ENCODE assay signal across 12 mouse cellular contexts in genomic region chr15:77828242-77828641, GRCm38 (mm10). TPM values are rescaled to one million over a fixed set of nuclear protein-coding genes. Genes with fewer than 3 reads are reported as not detected.
DNase-seq lines count a peak whose midpoint lies in the region; ATAC-seq and TF ChIP-seq lines count a peak whose summit lies in the region.
"Had no signal": no experiment of that assay in that cellular context is flagged by ENCODE, and none has a peak within 500 bp of the region (broad histone marks: within the 10 kb centered on the region; RNA-seq: fewer than 3 reads in every experiment).

No protein-coding gene starts in this region.

- peaks cover 5% of the 10 kb centered on the region; the same call in 1 of the 2 replicates for H3K36me3 ChIP-seq in heart, embryonic 11.5 days (ENCODE audit: control insufficient read depth, insufficient read depth, low read length)
- H3K36me3 ChIP-seq in limb, embryonic 15.5 days: 0 out of 2 replicates have a peak, but pooled peaks cover 14% of the 10 kb centered on the region
- H3K36me3 ChIP-seq: hindbrain, embryonic 15.5 days had no signal

- TF ChIP-seq CTCF in layer of hippocampus, adult 2 months (conservative IDR thresholded peaks at IDR 0.05): no peak

- no peak for ATAC-seq in heart, embryonic 11.5 days (replicated peaks; ENCODE audit: insufficient number of reproducible peaks, low FRiP score, low TSS enrichment)
- ATAC-seq in limb, embryonic 15.5 days (ENCODE audit: insufficient number of reproducible peaks, low FRiP score, low TSS enrichment, low read depth): no peak

- H3K27ac ChIP-seq in heart, embryonic 11.5 days (ENCODE audit: low read depth, low read length): peak overlapping the region; percentile 68
- H3K27ac ChIP-seq in layer of hippocampus, adult 2 months: peak overlapping the region; percentile 55; the same call in 1 of the 2 replicates
- H3K27ac ChIP-seq in brown adipose tissue, adult 24 weeks (replicated peaks; ENCODE audit: low read depth, low read length): peak overlapping the region; percentile 27; the same call in 1 of the 2 replicates
- peak overlapping the region; percentile 60 for H3K27ac ChIP-seq in limb, embryonic 15.5 days
- H3K27ac ChIP-seq: hindbrain, embryonic 15.5 days; macrophage had no signal

- no peak overlapping the region for H3K4me2 ChIP-seq in heart, embryonic 11.5 days
- H3K4me2 ChIP-seq in limb, embryonic 15.5 days: no peak overlapping the region
- H3K4me2 ChIP-seq: hindbrain, embryonic 15.5 days had no signal

- H3K9ac ChIP-seq in heart, embryonic 11.5 days (ENCODE audit: low read depth, low read length): no peak overlapping the region
- no peak overlapping the region for H3K9ac ChIP-seq in limb, embryonic 15.5 days
- H3K9ac ChIP-seq: hindbrain, embryonic 15.5 days had no signal

- 88% methylated on average over 12 of the region's 12 CpGs for WGBS in heart, embryonic 11.5 days (ENCODE audit: insufficient replicate concordance)
- WGBS in limb, embryonic 15.5 days: 84% methylated on average over 12 of the region's 12 CpGs

- H3K4me3 ChIP-seq in heart, embryonic 11.5 days (ENCODE audit: low read depth, low read length): no peak overlapping the region
- no peak overlapping the region for H3K4me3 ChIP-seq in layer of hippocampus, adult 2 months
- H3K4me3 ChIP-seq in brown adipose tissue, adult 24 weeks (ENCODE audit: insufficient read depth, low read depth, low read length): no peak overlapping the region
- H3K4me3 ChIP-seq in limb, embryonic 15.5 days: no peak overlapping the region
- H3K4me3 ChIP-seq: hindbrain, embryonic 15.5 days had no signal

- peaks cover 49% of the 10 kb centered on the region for H3K4me1 ChIP-seq in heart, embryonic 11.5 days (ENCODE audit: control insufficient read depth, insufficient read depth, low read length)
- peaks cover 67% of the 10 kb centered on the region for H3K4me1 ChIP-seq in brown adipose tissue, adult 24 weeks (ENCODE audit: control insufficient read depth, insufficient read depth, insufficient read length, low read length)
- H3K4me1 ChIP-seq in limb, embryonic 15.5 days: peaks cover 40% of the 10 kb centered on the region

- no peaks in the 10 kb centered on the region for H3K9me3 ChIP-seq in heart, embryonic 11.5 days (replicated peaks; ENCODE audit: control insufficient read depth, low read length)
- no peaks in the 10 kb centered on the region for H3K9me3 ChIP-seq in limb, embryonic 15.5 days
- H3K9me3 ChIP-seq: hindbrain, embryonic 15.5 days had no signal

- no peak for DNase-seq in heart, adult 9 months (ENCODE audit: low spot score in 2 of 2)
- no peak for DNase-seq in layer of hippocampus, adult 2 months (ENCODE audit: low spot score in 2 of 2)
- no peak for DNase-seq in layer of hippocampus, adult 9-11 months
- no peak for DNase-seq in right cerebral cortex, postnatal 10 days (ENCODE audit: low spot score in 2 of 2)
- DNase-seq in ovary, postnatal 10 days (ENCODE audit: low spot score): no peak
- DNase-seq: right cerebral cortex, postnatal 14 days; thymus, adult 2 months had no signal

- no peaks in the 10 kb centered on the region for H3K27me3 ChIP-seq in heart, embryonic 11.5 days (ENCODE audit: control insufficient read depth, insufficient read depth, low read length)
- H3K27me3 ChIP-seq in limb, embryonic 15.5 days: no peaks in the 10 kb centered on the region
- H3K27me3 ChIP-seq: hindbrain, embryonic 15.5 days had no signal

RNA-seq across cellular contexts. Expression of gene Myh9, which starts 13.7 kb away (rescaled TPM):
- polyA plus RNA-seq in heart, embryonic 11.5 days (2014; fragmentation: Nextera tagmentation; extraction: Ambion mirVana): 30.4 and 31.8 TPM in 2 replicates
- 10 to 100 TPM; 88.3 to 96.3 TPM for total RNA-seq in layer of hippocampus, adult 2 months (2021)
- polyA plus RNA-seq in brown adipose tissue, adult 24 weeks (2012; ENCODE audit: insufficient read depth, insufficient read length, missing spikeins): 36.0 and 59.3 TPM in 2 replicates
- polyA plus RNA-seq in limb, embryonic 15.5 days (2015; fragmentation: Nextera tagmentation; extraction: Ambion mirVana): 39.9 and 44.1 TPM in 2 replicates
